Mouse (Mus musculus): ENCODE data around the gene Pip4k2a. TPM values are rescaled to one million over a fixed set of nuclear protein-coding genes. Genes with fewer than 3 reads are reported as not detected.
A peak's percentile ranks its signal among the peaks of the same experiment; 100 is the strongest.

Gene Pip4k2a
- polyA plus RNA-seq, 1 experiment from 2014 or later: 8.2 TPM

DNA sequence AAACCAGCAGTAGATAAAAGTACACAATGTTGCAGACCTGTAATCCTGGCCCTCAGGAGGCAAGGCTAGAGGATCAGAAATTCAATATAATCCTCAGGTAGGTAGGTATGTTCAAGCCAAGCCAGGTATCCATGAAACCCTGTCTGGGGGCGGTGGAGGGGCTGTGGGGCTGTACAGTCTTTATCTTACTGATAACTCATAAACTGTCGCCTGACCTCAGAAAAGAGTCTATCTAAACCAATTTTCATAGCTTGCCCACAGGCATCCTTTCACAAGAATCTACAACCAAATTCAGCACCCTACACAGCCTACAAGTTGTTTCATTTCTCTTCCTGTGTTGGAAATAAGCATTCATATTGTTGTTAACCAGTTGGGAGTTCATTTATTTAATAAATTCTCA, 1.5 kb upstream of the Pip4k2a start:
- WGBS: 92% methylated on average over 2 of the region's 2 CpGs
- no peak overlapping the region for H3K27ac ChIP-seq
- ATAC-seq (ENCODE audit: insufficient number of reproducible peaks, low FRiP score, low TSS enrichment, low read depth): no peak
- H3K27me3 ChIP-seq: no peaks in the 10 kb centered on the region
- H3K4me2 ChIP-seq: no peak overlapping the region
- no peak overlapping the region for H3K9ac ChIP-seq
- H3K4me3 ChIP-seq: no peak overlapping the region
- H3K36me3 ChIP-seq: no peaks in the 10 kb centered on the region
- no peaks in the 10 kb centered on the region for H3K9me3 ChIP-seq
- peaks cover 9% of the 10 kb centered on the region for H3K4me1 ChIP-seq

DNA sequence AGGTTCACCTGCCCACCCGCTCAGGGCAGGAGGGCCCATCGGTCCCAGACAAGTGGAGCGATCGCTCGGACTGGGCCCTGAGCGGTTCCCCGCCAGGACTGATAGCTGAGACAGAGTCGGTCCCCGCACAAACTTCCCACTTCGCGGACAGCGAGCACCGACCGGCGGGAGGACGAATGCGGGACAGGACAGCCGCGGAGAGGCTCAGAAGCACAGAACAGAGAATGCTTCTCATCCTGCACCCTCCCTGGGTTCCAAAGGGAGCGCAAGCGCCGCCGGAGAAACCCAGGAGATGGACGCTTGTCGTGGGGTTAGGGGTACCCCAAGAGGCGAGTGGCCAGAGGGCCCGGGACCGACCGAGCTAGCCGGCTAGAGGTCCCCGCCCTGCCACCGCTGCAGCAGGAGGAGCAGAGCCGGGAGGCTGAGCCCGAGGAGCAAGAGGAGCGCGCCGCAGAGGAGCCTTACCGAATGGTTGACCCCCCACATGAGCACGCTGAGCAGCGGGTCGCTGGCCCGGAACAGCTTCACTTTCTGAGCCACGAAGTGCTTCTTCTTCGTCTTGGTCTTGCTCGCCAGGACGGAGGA, 447 bp downstream of the Pip4k2a start:
- peak; percentile 64 for ATAC-seq (ENCODE audit: insufficient number of reproducible peaks, low FRiP score, low TSS enrichment, low read depth)
- H3K27ac ChIP-seq: peak overlapping the region; percentile 89
- peak overlapping the region; percentile 76 for H3K4me3 ChIP-seq
- no peaks in the 10 kb centered on the region for H3K9me3 ChIP-seq
- peak overlapping the region; percentile 93 for H3K4me2 ChIP-seq
- peak overlapping the region; percentile 57 for H3K9ac ChIP-seq
- no peaks in the 10 kb centered on the region for H3K27me3 ChIP-seq
- peaks cover 11% of the 10 kb centered on the region for H3K4me1 ChIP-seq
- H3K36me3 ChIP-seq: no peaks in the 10 kb centered on the region
- under 1% methylated on average over 46 of the region's 46 CpGs for WGBS

DNA sequence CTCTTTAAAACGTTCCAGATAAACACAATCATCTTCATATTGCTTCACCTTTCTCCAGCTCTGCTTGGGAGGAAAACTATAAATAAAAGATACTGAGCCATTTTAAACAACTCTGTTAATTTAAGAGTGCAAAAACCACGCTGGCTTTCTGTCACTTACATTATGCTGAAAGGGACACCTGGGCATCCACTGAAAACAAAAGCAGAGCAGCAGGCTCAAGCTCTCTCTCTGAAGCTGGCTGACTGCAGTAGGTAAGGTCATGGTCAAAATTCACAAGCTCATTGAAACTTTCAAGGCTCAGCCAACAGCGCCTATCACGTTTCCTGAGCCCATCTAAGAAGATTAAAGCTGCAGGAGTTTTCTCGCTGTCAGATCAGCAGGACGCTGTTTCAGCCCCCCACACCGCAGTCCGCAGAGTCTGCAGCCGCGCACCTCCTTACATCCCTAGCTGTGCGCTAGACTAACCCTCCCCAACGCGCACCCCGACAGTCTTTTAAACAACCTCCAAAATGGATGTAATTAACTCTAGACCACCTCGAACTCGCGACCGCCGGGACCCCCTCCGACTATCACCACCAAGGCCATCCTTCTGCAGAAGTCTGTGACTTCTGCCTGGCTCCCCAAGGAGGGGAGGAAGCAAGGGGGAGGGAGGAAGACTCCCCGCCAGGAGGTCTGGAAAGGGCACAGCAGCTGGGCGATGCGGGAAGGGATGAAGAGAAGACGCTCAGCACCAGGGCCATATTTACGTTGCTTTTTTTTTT, 1.3 kb downstream of the Pip4k2a start:
- no peaks in the 10 kb centered on the region for H3K36me3 ChIP-seq
- no peak overlapping the region for H3K27ac ChIP-seq
- no peak for ATAC-seq (ENCODE audit: insufficient number of reproducible peaks, low FRiP score, low TSS enrichment, low read depth)
- no peaks in the 10 kb centered on the region for H3K9me3 ChIP-seq
- peaks cover 11% of the 10 kb centered on the region for H3K4me1 ChIP-seq
- peak overlapping the region; percentile 57; the same call in 1 of the 2 replicates for H3K9ac ChIP-seq
- peak overlapping the region; percentile 76 for H3K4me3 ChIP-seq
- WGBS: under 1% methylated on average over 25 of the region's 25 CpGs
- H3K27me3 ChIP-seq: no peaks in the 10 kb centered on the region
- peak overlapping the region; percentile 93 for H3K4me2 ChIP-seq

DNA sequence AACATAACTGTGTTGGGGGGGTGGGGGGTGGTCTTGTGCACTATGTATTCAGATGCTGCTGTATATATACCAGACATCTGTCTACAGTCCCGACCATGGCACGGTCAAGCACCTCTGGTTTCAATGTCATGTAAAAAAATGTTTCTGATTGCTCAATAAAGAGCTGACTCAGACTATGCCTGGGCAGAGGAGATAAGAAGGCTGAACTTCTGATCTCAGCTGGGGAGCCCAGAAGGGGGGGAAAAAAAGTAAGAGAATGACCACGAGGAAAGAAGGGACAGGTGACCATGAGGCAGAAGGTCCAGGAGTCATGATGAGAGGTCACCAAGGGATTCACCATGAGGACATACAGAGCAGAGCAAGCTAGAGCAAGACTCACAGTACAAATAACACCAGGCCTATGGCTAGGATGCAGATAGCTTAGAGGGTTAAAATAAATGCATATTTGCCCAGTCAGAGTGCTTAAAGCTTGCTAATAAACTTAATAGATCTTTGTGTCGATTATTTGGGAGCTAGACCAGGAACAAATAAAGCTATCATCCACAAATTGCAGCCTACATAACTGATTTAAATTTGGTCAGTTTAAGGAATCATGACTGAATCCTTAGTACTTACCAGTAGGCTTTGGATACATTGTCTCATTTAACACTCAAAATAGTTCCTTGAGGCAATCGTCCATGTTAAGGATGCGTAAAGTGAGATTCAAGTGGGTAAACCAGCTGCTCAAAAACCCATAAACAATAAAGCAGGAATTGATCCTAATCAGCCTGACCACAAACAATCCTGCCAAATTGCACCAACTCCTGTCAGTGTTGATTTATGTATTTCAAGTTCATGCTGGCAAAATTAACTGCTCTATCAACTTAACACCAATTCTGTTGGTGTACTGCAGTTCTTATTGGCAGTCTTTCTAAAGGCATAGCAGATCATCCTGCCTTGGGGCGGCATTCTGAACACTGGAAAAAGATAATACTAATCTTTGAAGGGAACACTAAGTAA, 5.1 kb downstream of the Pip4k2a start:
- no peak for ATAC-seq (ENCODE audit: insufficient number of reproducible peaks, low FRiP score, low TSS enrichment, low read depth)
- Histone ChIP-seq H3K9ac (no peak overlapping the region), H3K4me2 (no peak overlapping the region), H3K4me3 (no peak overlapping the region), H3K27me3 (no peaks in the 10 kb centered on the region), H3K36me3 (no peaks in the 10 kb centered on the region), H3K4me1 (peaks cover 9% of the 10 kb centered on the region), H3K9me3 (0 out of 2 replicates have a peak, but pooled peaks cover 3% of the 10 kb centered on the region), H3K27ac (no peak overlapping the region)
- WGBS: 59% methylated on average over 7 of the region's 7 CpGs

DNA sequence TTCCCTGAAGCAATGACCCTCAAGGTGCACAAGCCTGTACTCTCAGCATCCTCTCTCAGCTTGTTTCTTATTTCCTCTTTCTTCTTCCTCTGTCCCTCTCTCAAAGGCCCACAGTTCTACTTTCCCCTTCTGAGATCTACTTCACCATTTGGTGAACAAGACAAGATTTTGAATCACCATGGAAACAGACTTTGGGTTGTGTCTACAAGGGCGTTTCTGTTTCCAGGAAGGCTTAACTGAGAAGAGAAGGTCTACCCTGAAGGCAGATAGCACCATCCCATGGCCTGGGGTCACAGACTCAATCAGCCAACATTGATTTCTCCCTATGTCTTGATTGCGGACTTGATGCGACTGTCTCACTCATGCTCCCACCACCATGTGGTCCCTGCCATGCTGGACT, 9.0 kb downstream of the Pip4k2a start:
- Histone ChIP-seq H3K4me3 (no peak overlapping the region), H3K4me1 (peaks cover 2% of the 10 kb centered on the region; the same call in 1 of the 2 replicates), H3K9ac (no peak overlapping the region), H3K27ac (no peak overlapping the region), H3K4me2 (no peak overlapping the region), H3K9me3 (0 out of 2 replicates have a peak, but pooled peaks cover 3% of the 10 kb centered on the region), H3K36me3 (no peaks in the 10 kb centered on the region), H3K27me3 (no peaks in the 10 kb centered on the region)
- no peak for ATAC-seq (ENCODE audit: insufficient number of reproducible peaks, low FRiP score, low TSS enrichment, low read depth)
- WGBS: 90% methylated on average over 3 of the region's 3 CpGs

DNA sequence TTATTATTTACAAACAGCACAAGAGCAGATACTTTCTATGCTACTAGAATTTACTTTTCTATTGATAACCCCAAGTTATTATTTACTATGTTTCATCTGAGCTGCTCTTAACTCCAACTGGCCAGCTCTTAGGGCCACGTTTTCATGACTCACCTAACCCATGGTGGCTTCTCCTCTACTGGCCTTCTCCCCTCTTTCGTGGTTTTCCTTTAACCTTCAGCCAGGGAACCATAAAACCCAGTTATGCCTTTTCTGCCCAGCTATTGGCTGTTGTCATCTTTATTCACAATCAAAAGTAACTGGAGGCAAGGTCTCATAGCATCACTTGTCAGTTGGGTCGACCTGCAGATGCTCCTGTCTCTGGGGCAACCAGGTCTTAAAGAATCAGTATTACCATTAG, 12.4 kb downstream of the Pip4k2a start:
- ATAC-seq (ENCODE audit: insufficient number of reproducible peaks, low FRiP score, low TSS enrichment, low read depth): no peak
- no peak overlapping the region for H3K4me2 ChIP-seq
- H3K27me3 ChIP-seq: no peaks in the 10 kb centered on the region
- no peaks in the 10 kb centered on the region for H3K36me3 ChIP-seq
- H3K27ac ChIP-seq: no peak overlapping the region
- H3K4me3 ChIP-seq: no peak overlapping the region
- H3K4me1 ChIP-seq: no peaks in the 10 kb centered on the region; the same call in 1 of the 2 replicates
- WGBS: 75% methylated on average over 3 of the region's 3 CpGs
- H3K9me3 ChIP-seq: 0 out of 2 replicates have a peak, but pooled peaks cover 3% of the 10 kb centered on the region
- no peak overlapping the region for H3K9ac ChIP-seq

DNA sequence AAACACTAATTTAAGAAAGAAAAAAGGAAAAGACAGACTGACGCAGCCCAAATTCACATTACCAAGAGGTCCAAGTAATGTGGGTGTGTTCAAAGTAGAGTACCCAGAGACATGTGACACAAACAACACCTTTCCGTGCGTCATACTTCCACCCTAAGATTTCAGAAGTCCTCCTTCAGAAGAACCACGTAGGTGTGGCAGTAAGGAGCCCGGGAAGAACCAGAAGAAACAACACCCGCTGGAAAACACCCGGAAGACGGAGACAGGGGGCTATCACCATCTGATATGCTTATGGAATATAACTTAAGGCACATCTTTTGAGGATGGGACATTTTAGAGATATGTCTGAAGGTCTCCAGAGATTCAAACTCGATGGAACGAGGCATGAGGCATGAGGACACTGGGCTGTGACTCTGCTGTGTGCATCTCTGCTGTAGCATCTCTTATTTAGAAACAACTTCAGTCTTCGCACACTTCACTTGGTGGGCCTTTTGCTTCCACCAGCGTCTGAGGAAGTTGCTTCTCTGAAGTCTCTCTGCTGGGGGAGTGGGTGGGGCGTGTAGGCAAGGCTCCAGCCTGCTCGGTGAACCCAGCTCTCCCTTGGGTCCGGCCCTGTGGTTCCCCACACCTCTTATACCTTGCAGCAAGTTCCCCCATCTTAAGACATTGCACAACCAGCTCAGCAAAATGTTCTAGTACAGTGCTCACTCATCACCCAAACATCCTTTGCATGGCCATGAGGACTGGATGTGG, 13.7 kb downstream of the Pip4k2a start:
- 92% methylated on average over 15 of the region's 15 CpGs for WGBS
- H3K9me3 ChIP-seq: 0 out of 2 replicates have a peak, but pooled peaks cover 3% of the 10 kb centered on the region
- no peak overlapping the region for H3K4me3 ChIP-seq
- H3K36me3 ChIP-seq: no peaks in the 10 kb centered on the region
- H3K27ac ChIP-seq: no peak overlapping the region
- ATAC-seq (ENCODE audit: insufficient number of reproducible peaks, low FRiP score, low TSS enrichment, low read depth): no peak
- H3K4me1 ChIP-seq: peaks cover 2% of the 10 kb centered on the region; the same call in 1 of the 2 replicates
- no peak overlapping the region for H3K9ac ChIP-seq
- H3K4me2 ChIP-seq: no peak overlapping the region
- no peaks in the 10 kb centered on the region for H3K27me3 ChIP-seq

DNA sequence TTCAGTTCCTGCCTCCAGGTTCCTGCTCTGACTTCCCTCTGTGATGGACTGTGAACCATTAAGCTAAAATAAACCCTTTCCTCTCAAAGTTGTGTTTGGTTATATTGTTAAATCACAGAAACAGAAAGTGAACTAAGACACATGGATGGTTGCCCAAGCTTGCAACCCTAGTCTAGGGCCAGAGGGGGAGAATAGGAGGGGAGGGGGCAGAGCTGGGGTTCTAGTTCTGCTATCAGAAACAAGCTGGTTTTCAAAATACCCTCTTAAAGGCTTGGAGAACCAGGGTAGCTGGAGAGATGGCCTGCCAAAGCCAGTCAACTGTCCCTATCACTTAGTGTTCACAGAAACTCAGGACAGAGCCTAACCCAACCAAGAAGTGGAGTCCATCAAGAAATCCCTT, 14.4 kb downstream of the Pip4k2a start:
- ATAC-seq (ENCODE audit: insufficient number of reproducible peaks, low FRiP score, low TSS enrichment, low read depth): no peak

DNA sequence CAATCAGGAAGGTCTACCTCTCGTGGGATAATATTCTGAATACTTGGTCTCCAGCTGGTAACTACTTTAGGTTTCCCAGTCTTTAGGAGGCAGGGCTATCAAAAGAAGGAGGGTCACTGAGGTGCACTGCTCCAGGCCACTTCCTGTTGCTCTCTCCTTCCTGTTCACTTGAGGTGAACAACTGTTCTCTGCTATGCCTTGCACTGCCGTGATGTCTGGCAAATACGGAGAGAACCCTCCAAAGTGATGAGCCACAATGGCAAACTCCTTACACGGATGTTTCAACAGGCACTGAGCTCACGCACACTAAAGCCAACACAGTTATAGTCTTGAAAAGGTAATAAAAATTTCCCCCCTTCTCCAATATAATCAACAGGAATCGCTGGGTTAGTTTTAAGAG, 15.3 kb downstream of the Pip4k2a start:
- no peaks in the 10 kb centered on the region for H3K9me3 ChIP-seq
- H3K9ac ChIP-seq: no peak overlapping the region
- no peak for ATAC-seq (ENCODE audit: insufficient number of reproducible peaks, low FRiP score, low TSS enrichment, low read depth)
- H3K27ac ChIP-seq: no peak overlapping the region
- 45% methylated on average over 6 of the region's 6 CpGs for WGBS
- H3K4me1 ChIP-seq: peaks cover 2% of the 10 kb centered on the region; the same call in 1 of the 2 replicates
- no peaks in the 10 kb centered on the region for H3K36me3 ChIP-seq
- no peaks in the 10 kb centered on the region for H3K27me3 ChIP-seq
- no peak overlapping the region for H3K4me3 ChIP-seq
- no peak overlapping the region for H3K4me2 ChIP-seq

More for the DNA sequence above, 14.4 kb downstream of the Pip4k2a start:
- no peaks in the 10 kb centered on the region for H3K36me3 ChIP-seq
- H3K9ac ChIP-seq: no peak overlapping the region
- no peaks in the 10 kb centered on the region for H3K27me3 ChIP-seq
- no peak overlapping the region for H3K27ac ChIP-seq
- H3K4me2 ChIP-seq: no peak overlapping the region
- peaks cover 2% of the 10 kb centered on the region; the same call in 1 of the 2 replicates for H3K4me1 ChIP-seq
- H3K4me3 ChIP-seq: no peak overlapping the region
- H3K9me3 ChIP-seq: 0 out of 2 replicates have a peak, but pooled peaks cover 3% of the 10 kb centered on the region

DNA sequence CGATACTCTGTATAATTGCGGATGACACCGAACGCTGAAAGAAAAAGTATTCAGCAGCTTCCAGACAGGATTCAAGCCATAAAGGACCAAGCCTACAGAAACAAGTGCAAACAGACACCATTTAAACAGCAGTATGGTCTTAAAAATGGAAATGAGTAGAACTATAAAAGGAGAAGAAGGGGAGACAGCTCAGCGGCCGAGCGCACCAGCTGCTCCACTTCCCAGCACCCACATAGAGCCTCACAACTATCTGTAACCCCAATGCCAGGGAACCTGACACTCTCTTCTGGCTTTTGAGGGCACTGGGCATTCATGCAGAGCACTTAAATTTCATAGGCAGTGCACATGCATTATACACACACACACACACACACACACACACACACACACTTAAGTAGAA, 18.3 kb downstream of the Pip4k2a start:
- Histone ChIP-seq H3K9ac (no peak overlapping the region), H3K4me2 (no peak overlapping the region), H3K27me3 (no peaks in the 10 kb centered on the region), H3K27ac (no peak overlapping the region), H3K4me1 (peaks cover 2% of the 10 kb centered on the region; the same call in 1 of the 2 replicates), H3K9me3 (no peaks in the 10 kb centered on the region), H3K36me3 (no peaks in the 10 kb centered on the region), H3K4me3 (no peak overlapping the region)
- no peak for ATAC-seq (ENCODE audit: insufficient number of reproducible peaks, low FRiP score, low TSS enrichment, low read depth)
- 71% methylated on average over 7 of the region's 7 CpGs for WGBS

DNA sequence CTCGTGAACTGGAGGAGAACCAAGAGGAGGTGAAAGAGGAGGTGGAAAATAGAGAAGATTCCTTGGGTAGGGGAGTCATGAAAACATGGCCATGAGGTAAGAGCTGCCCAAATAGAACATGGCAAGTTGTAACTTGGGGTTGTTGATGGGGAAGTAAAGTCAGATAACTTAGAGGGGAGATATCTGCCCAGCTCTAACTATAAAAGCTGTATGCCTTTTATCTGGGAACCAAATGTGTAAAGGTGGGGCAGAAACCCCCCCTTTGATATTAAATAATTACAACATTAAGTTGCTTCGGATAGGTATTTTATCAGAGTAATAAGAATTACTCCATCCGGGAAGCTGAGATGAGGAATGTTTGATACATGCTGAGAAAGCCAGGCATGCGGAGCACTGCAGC, 18.9 kb downstream of the Pip4k2a start:
- no peak overlapping the region for H3K9ac ChIP-seq
- H3K36me3 ChIP-seq: no peaks in the 10 kb centered on the region
- peaks cover 2% of the 10 kb centered on the region; the same call in 1 of the 2 replicates for H3K4me1 ChIP-seq
- H3K4me3 ChIP-seq: no peak overlapping the region
- H3K27me3 ChIP-seq: no peaks in the 10 kb centered on the region
- no peak overlapping the region for H3K4me2 ChIP-seq
- no peak overlapping the region for H3K27ac ChIP-seq
- WGBS: 83% methylated on average over 4 of the region's 4 CpGs
- no peaks in the 10 kb centered on the region for H3K9me3 ChIP-seq
- ATAC-seq (ENCODE audit: insufficient number of reproducible peaks, low FRiP score, low TSS enrichment, low read depth): no peak

Measured in limb, embryonic 15.5 days (tissue).